Mouse (Mus musculus) midbrain, postnatal 0 days (tissue): ENCODE data around the gene Tpd52l2. TPM values are rescaled to one million over a fixed set of nuclear protein-coding genes. Genes with fewer than 3 reads are reported as not detected.
"Not testable (repeated sequence)": the region's sequence is repeated elsewhere in the genome, so short reads cannot be mapped to it uniquely, and the experiment has no call there.

Experiments
- ATAC-seq: fragments of 200-750 bp; cut with Nextera tagmentation; 2 replicates; pipeline ENCODE4 v1.8.0; 2017; ENCODE audit warnings: moderate number of reproducible peaks, mild to moderate bottlenecking, moderate TSS enrichment, moderate library complexity; ENCODE audit not compliant: low FRiP score
- DNase-seq: peaks from one replicate; pipeline ENCODE4 v3.0.0-alpha.2; 2015; ENCODE audit warnings: low spot score
- H3K27ac ChIP-seq: fragments of 300-500 bp; sonication (generic); 2 replicates; pipeline ENCODE4 v1.5.1; 2014; ENCODE audit warnings: low read depth, mild to moderate bottlenecking, low read length, mixed read lengths
- H3K27me3 ChIP-seq: fragments of 300-500 bp; sonication (generic); 2 replicates; pipeline ENCODE4 v1.6.1; 2014; ENCODE audit warnings: low read length, control low read depth, mixed read lengths; ENCODE audit not compliant: insufficient read depth
- H3K36me3 ChIP-seq: fragments of 300-500 bp; sonication (generic); 2 replicates; pipeline ENCODE4 v1.6.1; 2014; ENCODE audit warnings: low read length, control low read depth, mixed read lengths; ENCODE audit not compliant: insufficient read depth
- H3K4me1 ChIP-seq: fragments of 300-500 bp; sonication (generic); 2 replicates; pipeline ENCODE4 v1.6.1; 2014; ENCODE audit warnings: mild to moderate bottlenecking, control low read depth, antibody characterized with exemption, low read length, mixed read lengths; ENCODE audit not compliant: insufficient read depth
- H3K4me2 ChIP-seq: fragments of 300-500 bp; sonication (generic); 2 replicates; pipeline ENCODE4 v1.6.1; 2014; ENCODE audit warnings: low read depth, mild to moderate bottlenecking, low read length, mixed read lengths; ENCODE audit not compliant: poor library complexity, severe bottlenecking
- H3K4me3 ChIP-seq: fragments of 300-500 bp; sonication (generic); 2 replicates; pipeline ENCODE4 v1.5.1; 2014; ENCODE audit warnings: low read depth, mild to moderate bottlenecking, low read length, moderate library complexity
- H3K9ac ChIP-seq: fragments of 300-500 bp; sonication (generic); replicated peaks from 2 replicates; pipeline ENCODE4 v1.6.1; 2014; ENCODE audit warnings: mild to moderate bottlenecking, low read length, moderate library complexity, mixed read lengths; ENCODE audit not compliant: poor library complexity, severe bottlenecking
- H3K9me3 ChIP-seq: fragments of 300-500 bp; sonication (generic); 2 replicates; pipeline ENCODE4 v1.6.1; 2016; ENCODE audit warnings: low read length, control low read depth
- CTCF ChIP-seq: IDR thresholded peaks from 2 replicates; pipeline ENCODE4 v1.5.1; 2016; ENCODE audit warnings: antibody characterized with exemption, mild to moderate bottlenecking
- WGBS: fragments of 180-500 bp; shearing (Covaris S2); extraction: QIAGEN DNeasy Blood & Tissue Kit; methylation state at CpG from one replicate; pipeline ENCODE4 v1.1.7; 2014; 5-methylcytosine and 5-hydroxymethylcytosine counted together
- polyA plus RNA-seq: library from polyadenylated mRNA; unstranded; fragments of >200 nt; fragmentation: Nextera tagmentation; extraction: Ambion mirVana; gene quantifications from 2 replicates; pipeline ENCODE4 v1.2.1, GENCODE M21; 2015
- total RNA-seq: library from RNA; depleted of rRNA; stranded (reverse); fragments of >200 nt; gene quantifications from 2 replicates; pipeline ENCODE4 v1.2.3, GENCODE M21; 2014

Tpd52l2 gene
- total and polyA plus RNA-seq, 2 experiments from 2014 or later: 69.5 to 112 TPM

- H3K9me3 ChIP-seq: no peaks in the 10 kb centered on the region
- no peak for TF ChIP-seq CTCF
- 55% methylated on average over 3 of the region's 3 CpGs for WGBS
These were observed 4.7 kb upstream of the Tpd52l2 start for GRCm38 (mm10) chr2:181492206-181492605.

DNA sequence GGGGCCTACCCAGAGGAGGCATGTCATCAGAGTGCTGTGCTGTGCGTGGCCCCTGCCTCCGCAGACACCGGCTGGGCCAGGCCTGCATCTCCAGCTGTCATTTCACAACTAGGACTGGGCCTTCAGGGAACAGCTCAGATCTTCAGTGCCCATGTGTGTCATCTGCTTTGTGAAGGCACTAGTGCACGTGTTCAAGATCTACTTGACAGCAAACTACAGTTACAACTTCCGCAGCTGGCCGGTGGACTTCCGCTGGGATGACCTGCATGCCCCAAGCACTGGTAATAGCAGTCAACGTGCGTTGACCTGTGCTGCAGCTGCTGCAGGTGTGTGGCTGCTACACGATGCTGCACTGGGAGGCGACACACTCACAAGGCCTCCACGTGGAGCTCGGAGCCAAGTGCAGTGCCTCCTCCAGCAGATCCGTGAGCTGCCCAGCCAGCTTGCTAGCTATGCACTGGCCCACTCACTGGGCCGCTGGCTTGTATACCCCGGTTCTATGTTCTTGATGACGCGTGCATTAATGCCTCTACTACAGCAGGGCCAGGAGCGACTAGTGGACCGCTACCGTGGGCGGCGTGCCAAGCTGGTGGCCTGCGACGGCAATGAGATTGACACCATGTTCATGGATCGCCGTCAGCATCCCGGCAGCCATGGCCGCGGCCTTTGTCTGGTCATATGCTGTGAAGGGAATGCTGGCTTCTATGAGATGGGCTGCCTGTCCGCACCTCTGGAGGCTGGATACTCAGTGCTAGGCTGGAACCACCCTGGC is 3.6 kb upstream of the Tpd52l2 start, which contains the start of gene Abhd16b:
Gene Abhd16b, plus strand, starts transcription at position 51 of the 772 bp plus-strand sequence.
- H3K27ac ChIP-seq: no peak within 1 kb of the TSS
- H3K4me2 ChIP-seq: no peak within 1 kb of the TSS
- H3K9ac ChIP-seq: no peak within 1 kb of the TSS
- H3K4me3 ChIP-seq: no peak within 1 kb of the TSS
- H3K4me1 ChIP-seq: no peaks in the 10 kb centered on the region
- DNase-seq (no peak), ATAC-seq (no peak)
- H3K27me3 ChIP-seq: no peaks in the 10 kb centered on the region
- H3K9me3 ChIP-seq: no peaks in the 10 kb centered on the region
- H3K36me3 ChIP-seq: no peaks in the 10 kb centered on the region
- WGBS: 86% methylated on average over 31 of the region's 31 CpGs
- no peak for TF ChIP-seq CTCF

More at GRCm38 (mm10) chr2:181492206-181492605, 4.7 kb upstream of the Tpd52l2 start:
- H3K4me3 ChIP-seq: no peak overlapping the region
- DNase-seq: no peak
- no peak overlapping the region for H3K9ac ChIP-seq
- no peaks in the 10 kb centered on the region for H3K36me3 ChIP-seq
- no peak overlapping the region for H3K27ac ChIP-seq
- ATAC-seq: no peak
- H3K27me3 ChIP-seq: no peaks in the 10 kb centered on the region
- no peaks in the 10 kb centered on the region for H3K4me1 ChIP-seq
- H3K4me2 ChIP-seq: no peak overlapping the region

DNA sequence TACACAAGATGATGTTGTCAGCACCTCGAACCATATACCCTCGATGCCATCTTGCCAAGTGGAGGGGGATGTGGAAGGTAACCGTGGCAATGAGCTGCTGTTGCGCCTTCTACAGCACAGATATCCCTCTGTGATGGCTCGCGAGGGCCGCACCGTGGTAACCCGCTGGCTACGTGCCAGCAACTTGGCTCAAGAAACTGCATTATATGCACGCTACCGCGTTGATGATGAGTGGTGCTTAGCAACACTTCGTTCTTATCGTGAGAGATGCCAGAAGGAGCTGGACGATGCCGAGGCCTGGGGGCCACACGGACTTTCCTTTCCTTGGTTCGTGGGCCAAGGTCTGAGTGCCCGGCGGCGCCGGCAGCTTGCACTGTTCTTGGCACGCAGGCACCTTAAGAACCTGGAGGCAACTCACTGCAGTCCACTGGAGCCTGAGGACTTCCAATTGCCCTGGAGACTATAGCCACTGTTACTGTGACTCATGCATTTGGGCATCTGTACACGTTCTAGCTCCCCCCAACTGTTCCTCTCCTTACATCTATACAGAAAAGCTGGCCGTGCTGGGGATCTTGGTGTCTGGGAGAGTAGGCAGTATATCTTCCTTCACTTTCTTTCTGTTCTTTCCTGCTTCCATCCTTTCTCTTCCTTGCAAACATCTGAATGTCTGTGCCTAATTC is 2.5 kb upstream of the Tpd52l2 start:
- Histone ChIP-seq H3K4me1 (no peaks in the 10 kb centered on the region), H3K27me3 (no peaks in the 10 kb centered on the region), H3K27ac (no peak overlapping the region), H3K9ac (no peak overlapping the region), H3K9me3 (no peaks in the 10 kb centered on the region), H3K4me2 (no peak overlapping the region), H3K36me3 (no peaks in the 10 kb centered on the region), H3K4me3 (no peak overlapping the region)
- no peak for TF ChIP-seq CTCF
- ATAC-seq: no peak
- WGBS: 66% methylated on average over 26 of the region's 26 CpGs
- DNase-seq: peak; percentile 27

DNA sequence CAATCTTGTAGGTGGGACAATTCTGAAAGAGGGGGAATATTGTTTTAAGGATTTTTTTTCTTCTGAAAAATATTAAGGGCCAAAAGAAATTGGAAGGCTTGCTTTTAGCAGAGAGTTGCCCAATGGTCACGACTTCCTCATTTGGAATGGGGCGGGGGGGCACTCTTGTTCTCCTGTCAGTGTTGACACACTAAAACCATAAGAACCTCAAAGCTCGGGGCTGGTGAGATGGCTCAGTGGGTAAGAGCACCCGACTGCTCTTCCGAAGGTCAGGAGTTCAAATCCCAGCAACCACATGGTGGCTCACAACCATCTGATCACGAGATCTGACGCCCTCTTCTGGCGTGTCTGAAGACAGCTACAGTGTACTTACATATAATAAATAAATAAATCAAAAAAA is 1.1 kb upstream of the Tpd52l2 start:
- not testable (repeated sequence) for H3K27me3 ChIP-seq, H3K36me3 ChIP-seq, H3K4me1 ChIP-seq, H3K4me2 ChIP-seq, DNase-seq, H3K4me3 ChIP-seq, H3K9me3 ChIP-seq, H3K9ac ChIP-seq, ATAC-seq
- 66% methylated on average over 8 of the region's 8 CpGs for WGBS
- H3K27ac ChIP-seq: peak overlapping the region; percentile 91; the same call in 1 of the 2 replicates

- Histone ChIP-seq H3K9me3 (no peaks in the 10 kb centered on the region), H3K27ac (peak overlapping the region; percentile 91), H3K9ac (peak overlapping the region; percentile 37; the same call in 1 of the 2 replicates), H3K4me3 (peak overlapping the region; percentile 86), H3K4me1 (no peaks in the 10 kb centered on the region), H3K4me2 (peak overlapping the region; percentile 83), H3K27me3 (no peaks in the 10 kb centered on the region), H3K36me3 (peaks cover 11% of the 10 kb centered on the region; the same call in 1 of the 2 replicates)
- 13% methylated on average over 8 of the region's 8 CpGs for WGBS
- peak; percentile 85 for DNase-seq
- peak; percentile 80; the same call in 1 of the 2 replicates for ATAC-seq
- TF ChIP-seq CTCF: peak; percentile 80
These were observed 661 bp upstream of the Tpd52l2 start for GRCm38 (mm10) chr2:181496281-181496680.

DNA sequence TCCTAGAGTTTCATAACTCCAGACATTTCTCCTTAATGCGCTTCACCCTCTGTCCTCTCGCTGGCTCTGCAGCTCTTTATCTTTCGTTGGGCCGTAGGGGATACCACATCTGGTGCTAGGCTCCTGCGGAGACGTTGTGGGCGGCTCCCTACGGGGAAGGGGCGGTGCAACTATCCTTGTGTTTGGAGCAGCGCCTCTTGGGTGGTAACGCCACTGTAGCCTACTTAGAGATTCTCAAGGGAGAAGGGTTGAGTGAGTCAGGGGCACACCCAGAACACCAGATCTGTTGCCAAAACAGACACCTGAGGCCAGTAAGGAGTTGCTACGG is 570 bp downstream of the Tpd52l2 start:
- Histone ChIP-seq H3K36me3 (peaks cover 20% of the 10 kb centered on the region), H3K4me3 (peak overlapping the region; percentile 86), H3K9ac (peak overlapping the region; percentile 89), H3K27ac (peak overlapping the region; percentile 91), H3K9me3 (no peaks in the 10 kb centered on the region), H3K4me1 (no peaks in the 10 kb centered on the region), H3K4me2 (peak overlapping the region; percentile 83), H3K27me3 (no peaks in the 10 kb centered on the region)
- 0% methylated on average over 12 of the region's 12 CpGs for WGBS
- peak; percentile 10 for DNase-seq
- peak; percentile 9; the same call in 1 of the 2 replicates for ATAC-seq
- TF ChIP-seq CTCF: no peak
